Mouse (Mus musculus): Measurements from ENCODE around the gene Tbx15.
"Not testable (repeated sequence)": the region's sequence is repeated elsewhere in the genome, so short reads cannot be mapped to it uniquely, and the experiment has no call there.

Tbx15 gene

GRCm38 (mm10) chr3:99263471-99263903, 23.3 kb downstream of the Tbx15 start:
- intact Hi-C loops (cut with DNase I) = no loop called here

- intact Hi-C loops (cut with DNase I) = no loop called here
Observed at GRCm38 (mm10) chr3:99264695-99265094, 24.5 kb downstream of the Tbx15 start.

GRCm38 (mm10) chr3:99266752-99267303, 26.6 kb downstream of the Tbx15 start:
- intact Hi-C loops (cut with DNase I) = no loop called here

GRCm38 (mm10) chr3:99277973-99278580, 37.9 kb downstream of the Tbx15 start:
- intact Hi-C loops (cut with DNase I) = no loop called here

GRCm38 (mm10) chr3:99279718-99280117, 39.5 kb downstream of the Tbx15 start:
- intact Hi-C loops (cut with DNase I) = no loop called here

GRCm38 (mm10) chr3:99281453-99281852, 41.3 kb downstream of the Tbx15 start:
- intact Hi-C loops (cut with DNase I) = no loop called here

GRCm38 (mm10) chr3:99288302-99288701, 48.1 kb downstream of the Tbx15 start:
- intact Hi-C loops (cut with DNase I) = no loop called here

GRCm38 (mm10) chr3:99290064-99290702, 50.0 kb downstream of the Tbx15 start:
- intact Hi-C loops (cut with DNase I) = no loop called here

GRCm38 (mm10) chr3:99290878-99291277, 50.7 kb downstream of the Tbx15 start:
- intact Hi-C loops (cut with DNase I) = no loop called here

- intact Hi-C loops (cut with DNase I) = no loop called here
Observed at GRCm38 (mm10) chr3:99291386-99291785, 51.2 kb downstream of the Tbx15 start.

- intact Hi-C loops (cut with DNase I) = no loop called here
Observed at GRCm38 (mm10) chr3:99292531-99292931, 52.4 kb downstream of the Tbx15 start.

GRCm38 (mm10) chr3:99294209-99294608, 54.0 kb downstream of the Tbx15 start:
- intact Hi-C loops (cut with DNase I) = not testable (repeated sequence)

GRCm38 (mm10) chr3:99295301-99295700, 55.1 kb downstream of the Tbx15 start:
- intact Hi-C loops (cut with DNase I) = no loop called here

GRCm38 (mm10) chr3:99296186-99296585, 56.0 kb downstream of the Tbx15 start:
- intact Hi-C loops (cut with DNase I) = no loop called here

GRCm38 (mm10) chr3:99300846-99301245, 60.7 kb downstream of the Tbx15 start:
- intact Hi-C loops (cut with DNase I) = no loop called here

- intact Hi-C loops (cut with DNase I) = no loop called here
Observed at GRCm38 (mm10) chr3:99310877-99311276, 70.7 kb downstream of the Tbx15 start.

GRCm38 (mm10) chr3:99311943-99312635, 71.9 kb downstream of the Tbx15 start:
- intact Hi-C loops (cut with DNase I) = no loop called here

GRCm38 (mm10) chr3:99322345-99322744, 82.2 kb downstream of the Tbx15 start:
- intact Hi-C loops (cut with DNase I) = no loop called here

GRCm38 (mm10) chr3:99329316-99329715, 89.1 kb downstream of the Tbx15 start:
- intact Hi-C loops (cut with DNase I) = no loop called here

GRCm38 (mm10) chr3:99331086-99331485, 90.9 kb downstream of the Tbx15 start:
- intact Hi-C loops (cut with DNase I) = no loop called here

- intact Hi-C loops (cut with DNase I) = no loop called here
Observed at GRCm38 (mm10) chr3:99336866-99337265, 96.7 kb downstream of the Tbx15 start.

- intact Hi-C loops (cut with DNase I) = no loop called here
Observed at GRCm38 (mm10) chr3:99338756-99339155, 98.6 kb downstream of the Tbx15 start.
